ENCODE assay signal across 8 mouse cellular contexts in the genomic region with DNA sequence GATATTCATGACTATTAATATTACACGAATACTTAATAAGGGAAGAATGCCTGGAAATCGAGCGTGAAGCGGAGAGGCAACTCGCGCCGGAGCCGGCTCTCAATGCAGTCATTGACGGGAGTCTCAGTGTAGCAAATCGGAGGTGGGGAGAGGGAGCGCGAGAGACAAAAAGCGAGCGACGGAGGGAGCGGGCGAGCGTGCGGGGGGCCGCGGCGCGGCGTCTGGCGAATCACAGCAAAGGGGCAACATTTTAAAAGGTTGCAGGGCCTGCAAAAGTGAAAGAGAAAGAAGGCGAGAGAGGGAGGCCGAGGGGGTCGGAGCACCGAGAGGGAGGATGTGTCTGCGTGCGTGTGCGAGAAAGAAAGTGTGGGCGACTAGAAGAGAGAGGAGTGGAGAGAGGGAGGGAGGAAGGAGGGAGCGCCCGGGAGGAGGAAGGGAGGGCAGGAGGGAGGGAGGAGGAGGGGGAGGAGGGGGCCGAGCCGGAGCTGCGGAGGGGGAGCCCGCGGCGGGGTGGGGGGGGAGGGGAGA. TPM values are rescaled to one million over a fixed set of nuclear protein-coding genes. Genes with fewer than 3 reads are reported as not detected.
DNase-seq lines count a peak whose midpoint lies in the region; ATAC-seq and TF ChIP-seq lines count a peak whose summit lies in the region.

No protein-coding gene starts in this region.

- H3K27me3 ChIP-seq in Patski, result no peaks in the 10 kb centered on the region
- peaks cover 79% of the 10 kb centered on the region for H3K27me3 ChIP-seq in forebrain, embryonic 14.5 days (replicated peaks; ENCODE audit: control insufficient read depth, insufficient read depth, low read length)
- peaks cover 78% of the 10 kb centered on the region for H3K27me3 ChIP-seq in intestine, embryonic 15.5 days (replicated peaks)
- H3K27me3 ChIP-seq in stomach, postnatal 0 days (ENCODE audit: control insufficient read depth, insufficient read depth, low read length), result peaks cover 14% of the 10 kb centered on the region; the same call in 1 of the 2 replicates

- peak overlapping the region; percentile 52 for H3K4me2 ChIP-seq in forebrain, embryonic 14.5 days (ENCODE audit: low read length)
- peak overlapping the region; percentile 81 for H3K4me2 ChIP-seq in intestine, embryonic 15.5 days (replicated peaks)
- H3K4me2 ChIP-seq in stomach, postnatal 0 days (replicated peaks; ENCODE audit: low read depth), result peak overlapping the region; percentile 70

- POLR2A ChIA-PET in Patski (lab: Charles Lee), result interaction anchor here (0.7 to 6.2 kb wide), 9 partner anchors 8 to 591 kb away, joined by 3 to 35 read pairs (median 5); no protein-coding TSS in a partner anchor

- CTCF ChIA-PET in Patski (lab: Charles Lee), result no interaction called here

- no peak overlapping the region for H3K27ac ChIP-seq in forebrain, embryonic 14.5 days (ENCODE audit: low read depth, low read length)
- no peak overlapping the region for H3K27ac ChIP-seq in intestine, embryonic 15.5 days
- H3K27ac ChIP-seq in stomach, postnatal 0 days (replicated peaks), result peak overlapping the region; percentile 91

- WGBS in forebrain, embryonic 14.5 days, result under 1% methylated on average over 32 of the region's 41 CpGs
- WGBS in intestine, embryonic 15.5 days, result under 1% methylated on average over 35 of the region's 41 CpGs
- WGBS in stomach, postnatal 0 days, result under 1% methylated on average over 32 of the region's 41 CpGs

- H3K4me1 ChIP-seq in forebrain, embryonic 14.5 days (ENCODE audit: control insufficient read depth, insufficient read depth, low read length), result peaks cover 6% of the 10 kb centered on the region
- H3K4me1 ChIP-seq in intestine, embryonic 15.5 days (replicated peaks), result peaks cover 20% of the 10 kb centered on the region
- no peaks in the 10 kb centered on the region for H3K4me1 ChIP-seq in stomach, postnatal 0 days (replicated peaks; ENCODE audit: control insufficient read depth, insufficient read depth)

- DNase-seq in kidney, adult 18-20 months, result peak; percentile 66
- DNase-seq in kidney, adult 9 months, result no peak
- DNase-seq in Patski (ENCODE audit: low read depth, low spot score), result no peak
- peak; percentile 69 for DNase-seq in forebrain, embryonic 14.5 days (ENCODE audit: low spot score)
- DNase-seq in stomach, postnatal 0 days (ENCODE audit: low spot score), result no peak
- DNase-seq in spleen, adult 12 weeks (ENCODE audit: low spot score), result no peak

- ATAC-seq in Patski, result peak; percentile 31
- peak; percentile 54; the same call in 1 of the 2 replicates for ATAC-seq in forebrain, embryonic 14.5 days
- ATAC-seq in intestine, embryonic 15.5 days, result 0 out of 2 replicates have a peak, but pooled peaks have one; percentile 11
- peak; percentile 14; the same call in 1 of the 2 replicates for ATAC-seq in megakaryocyte, adult 5-6 weeks (ENCODE audit: poor library complexity, severe bottlenecking)
- ATAC-seq in stomach, postnatal 0 days (ENCODE audit: low FRiP score, low TSS enrichment), result no peak; the same call in 1 of the 2 replicates

- no peaks in the 10 kb centered on the region for H3K36me3 ChIP-seq in forebrain, embryonic 14.5 days (ENCODE audit: control insufficient read depth, insufficient read depth, low read length)
- no peaks in the 10 kb centered on the region for H3K36me3 ChIP-seq in intestine, embryonic 15.5 days
- 0 out of 2 replicates have a peak, but pooled peaks cover 2% of the 10 kb centered on the region for H3K36me3 ChIP-seq in stomach, postnatal 0 days (ENCODE audit: control insufficient read depth, insufficient read depth, low read length)

- TF ChIP-seq CTCF in Patski (IDR thresholded peaks at IDR 0.05), result no peak
- no peak for TF ChIP-seq CTCF in stomach, postnatal 0 days (IDR thresholded peaks at IDR 0.05; ENCODE audit: low read depth)

- H3K9me3 ChIP-seq in forebrain, embryonic 14.5 days (replicated peaks; ENCODE audit: control insufficient read depth, low read length), result no peaks in the 10 kb centered on the region
- no peaks in the 10 kb centered on the region for H3K9me3 ChIP-seq in intestine, embryonic 15.5 days
- no peaks in the 10 kb centered on the region for H3K9me3 ChIP-seq in stomach, postnatal 0 days (ENCODE audit: control insufficient read depth, low read length)

- H3K4me3 ChIP-seq in forebrain, embryonic 14.5 days (ENCODE audit: low read depth, low read length), result peak overlapping the region; percentile 29
- H3K4me3 ChIP-seq in intestine, embryonic 15.5 days (replicated peaks), result peak overlapping the region; percentile 41
- peak overlapping the region; percentile 60 for H3K4me3 ChIP-seq in stomach, postnatal 0 days (ENCODE audit: low read depth, low read length)

- H3K9ac ChIP-seq in forebrain, embryonic 14.5 days (ENCODE audit: low read length), result 0 out of 2 replicates have a peak overlapping the region, but pooled peaks have one; percentile 9
- H3K9ac ChIP-seq in intestine, embryonic 15.5 days, result no peak overlapping the region
- H3K9ac ChIP-seq in stomach, postnatal 0 days (ENCODE audit: low read length), result peak overlapping the region; percentile 57

- in situ Hi-C loops in Patski (cut with MboI; ENCODE audit: low pct_unique_long_range_greater_than_20kb), result loop anchor here (5.0 kb wide), 1 partner anchor 828 kb away; no protein-coding TSS in a partner anchor

- no peak for TF ChIP-seq EP300 in stomach, postnatal 0 days (optimal IDR thresholded peaks at IDR 0.05)

RNA-seq across cellular contexts. Expression of gene Tfap2a, which starts 7.5 kb away (rescaled TPM):
- 57.2 TPM for polyA plus RNA-seq in Patski (2021)
- polyA plus RNA-seq in forebrain, embryonic 14.5 days (2014; fragmentation: Nextera tagmentation; extraction: Ambion mirVana), result 0.20 and 0.41 TPM in 2 replicates
- 0.19 and 0.21 TPM in 2 replicates for polyA plus RNA-seq in intestine, embryonic 15.5 days (2015; fragmentation: Nextera tagmentation; extraction: Ambion mirVana)
- 0.36 TPM in 1 of 2 replicates, not detected in the other for total RNA-seq in megakaryocyte, adult 5-6 weeks (2015)
- 0.07 TPM in 1 of 2 replicates, not detected in the other for total RNA-seq in megakaryocyte, adult 5-6 weeks (2017)
- polyA plus RNA-seq in stomach, postnatal 0 days (2015; fragmentation: Nextera tagmentation; extraction: Ambion mirVana), result 3.4 and 3.7 TPM in 2 replicates

Comparison
In these comparisons a context has a peak if more than half of its experiments do, and no peak if none do; other contexts are left out.
1. DNase-seq: peak in kidney, adult 18-20 months (single experiment) and forebrain, embryonic 14.5 days (single experiment); none in kidney, adult 9 months (single experiment), Patski (single experiment), stomach, postnatal 0 days (single experiment) and spleen, adult 12 weeks (single experiment).
2. RNA of gene Tfap2a, which starts 7.5 kb away (polyA plus RNA-seq): 57.2 TPM in Patski (single experiment); 3.4 to 3.7 TPM in stomach, postnatal 0 days, 0.19 to 0.21 TPM in intestine, embryonic 15.5 days and 0.20 to 0.41 TPM in forebrain, embryonic 14.5 days; every median in the first group is over 10 times any median in the second.
3. Peak in every context shown above with its lines, with median percentiles within 50 percentile points of each other: H3K4me2 ChIP-seq and H3K4me3 ChIP-seq.